Mouse (Mus musculus): ENCODE measurements around the gene Arsa.
"Not testable (repeated sequence)": the region's sequence is repeated elsewhere in the genome, so short reads cannot be mapped to it uniquely, and the experiment has no call there.

GRCm38 (mm10) chr15:89430771-89431170 lies 46.5 kb downstream of the Arsa start:
- not testable (repeated sequence) for TF ChIP-seq POLR2A (IDR thresholded peaks at IDR 0.05; ENCODE audit: low read depth, low read length); CTCF (IDR thresholded peaks at IDR 0.05; ENCODE audit: borderline replicate concordance, insufficient read depth, low read length)

Measured in embryonic fibroblast, embryonic 13.5 days (primary cell).